Mouse (Mus musculus): ENCODE measurements around the gene Ak3. TPM values are rescaled to one million over a fixed set of nuclear protein-coding genes. Genes with fewer than 3 reads are reported as not detected.

The Ak3 gene
- polyA plus RNA-seq, 1 experiment from 2014 or later = 65.8 TPM

DNA sequence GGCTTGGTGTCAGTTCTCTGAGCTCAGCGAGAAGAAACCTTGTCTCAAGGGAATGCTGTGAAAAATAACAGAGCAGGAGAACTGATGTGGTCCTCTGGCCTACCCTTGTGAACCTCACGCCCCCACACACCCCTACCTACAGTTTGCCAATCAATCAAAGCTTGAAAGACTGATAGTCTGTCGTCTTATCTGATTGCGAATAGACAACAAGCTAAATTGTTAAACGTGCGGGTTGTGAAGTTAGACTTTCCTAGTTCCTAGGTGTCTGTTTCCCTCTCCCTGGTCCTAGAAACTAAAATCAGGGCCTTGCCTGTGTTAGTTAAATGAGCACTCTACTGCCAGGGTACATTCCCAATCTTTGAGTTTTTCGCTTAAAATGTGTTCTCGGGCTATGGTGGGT is 58.2 kb downstream of the Ak3 start:
- Histone ChIP-seq H3K36me3 (replicated peaks) (0 out of 2 replicates have a peak, but pooled peaks cover 3% of the 10 kb centered on the region), H3K4me3 (peak overlapping the region; percentile 90), H3K9me3 (no peaks in the 10 kb centered on the region), H3K4me1 (peaks cover 16% of the 10 kb centered on the region), H3K4me2 (peak overlapping the region; percentile 61), H3K9ac (peak overlapping the region; percentile 86), H3K27me3 (replicated peaks) (0 out of 2 replicates have a peak, but pooled peaks cover 3% of the 10 kb centered on the region), H3K27ac (no peak overlapping the region)
- 0 out of 2 replicates have a peak, but pooled peaks have one; percentile 2 for ATAC-seq (replicated peaks)
- 77% methylated on average over 8 of the region's 8 CpGs for WGBS

DNA sequence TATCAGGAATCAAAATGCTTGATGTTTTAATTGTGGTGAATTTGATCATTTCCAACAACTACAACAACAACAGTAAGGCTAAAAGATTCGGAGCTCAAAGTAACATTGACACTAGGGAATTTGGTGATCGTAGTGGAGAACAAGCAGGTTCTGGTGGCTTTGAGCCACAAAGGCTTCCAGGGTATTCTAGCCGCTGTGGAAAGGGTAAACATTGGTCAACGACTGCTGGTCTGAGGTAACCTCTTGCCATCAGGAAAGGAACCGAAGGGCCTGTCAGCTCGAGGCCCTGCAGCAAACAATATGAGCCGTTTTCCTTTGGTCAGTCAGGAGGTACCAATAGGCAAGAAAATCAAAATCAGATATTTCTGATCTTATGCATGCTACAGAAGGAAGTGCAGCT is 65.1 kb downstream of the Ak3 start:
- Histone ChIP-seq H3K4me3 (no peak overlapping the region), H3K27me3 (replicated peaks) (0 out of 2 replicates have a peak, but pooled peaks cover 3% of the 10 kb centered on the region), H3K4me2 (no peak overlapping the region), H3K36me3 (replicated peaks) (no peaks in the 10 kb centered on the region), H3K27ac (no peak overlapping the region), H3K9ac (no peak overlapping the region), H3K9me3 (no peaks in the 10 kb centered on the region), H3K4me1 (no peaks in the 10 kb centered on the region)
- no peak for ATAC-seq (replicated peaks)
- 88% methylated on average over 7 of the region's 7 CpGs for WGBS

DNA sequence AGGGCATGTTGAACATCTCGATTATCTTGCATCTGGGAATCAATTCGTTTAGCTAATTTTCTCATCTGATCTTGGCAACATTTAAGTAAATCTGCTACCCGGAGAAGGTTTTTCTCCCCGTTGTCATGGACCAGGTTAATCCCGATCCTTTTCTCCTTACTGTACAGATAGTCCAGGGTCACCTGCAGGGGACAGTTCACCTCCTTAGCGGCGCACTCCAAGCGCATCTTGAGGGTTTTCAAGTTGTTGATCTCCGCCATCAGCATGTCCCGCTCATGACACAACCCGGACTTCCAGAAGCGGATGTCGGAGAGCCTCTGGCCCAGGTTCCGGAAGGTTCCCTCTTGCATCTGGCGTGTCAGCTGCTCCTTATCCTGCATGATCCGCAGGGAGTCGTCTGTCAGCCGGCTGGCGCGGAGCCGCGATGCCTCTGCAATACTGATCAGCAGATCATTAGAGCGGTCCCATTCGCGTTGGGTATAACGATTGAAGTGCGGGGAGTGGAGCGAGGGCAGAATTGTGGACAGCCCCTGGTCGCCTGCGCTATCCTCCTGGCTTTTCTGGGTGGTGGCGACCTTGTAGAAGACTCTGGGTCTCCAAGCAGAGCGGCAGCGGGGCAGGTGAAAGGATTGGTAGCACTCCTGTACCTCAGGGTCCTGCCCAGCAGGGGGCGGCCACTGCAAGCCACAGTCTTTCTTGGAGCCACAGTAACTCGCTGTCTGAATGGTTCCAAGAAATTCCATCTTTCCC is 72.7 kb downstream of the Ak3 start:
- Histone ChIP-seq H3K4me2 (peak overlapping the region; percentile 69), H3K4me1 (peaks cover 8% of the 10 kb centered on the region; the same call in 1 of the 2 replicates), H3K4me3 (peak overlapping the region; percentile 42), H3K9me3 (no peaks in the 10 kb centered on the region), H3K36me3 (replicated peaks) (no peaks in the 10 kb centered on the region), H3K27ac (0 out of 2 replicates have a peak overlapping the region, but pooled peaks have one; percentile 36), H3K9ac (peak overlapping the region; percentile 49), H3K27me3 (replicated peaks) (0 out of 2 replicates have a peak, but pooled peaks cover 3% of the 10 kb centered on the region)
- 16% methylated on average over 35 of the region's 35 CpGs for WGBS
- ATAC-seq (replicated peaks) = peak; percentile 94

Other genes starting within 250 kb of the Ak3 start
- gene Slc1a1, start 212.9 kb downstream of the Ak3 start, polyA plus RNA-seq (2015; fragmentation: Nextera tagmentation; extraction: Ambion mirVana) = 37.9 and 40.3 TPM in 2 replicates
- gene Plpp6, start 84.0 kb downstream of the Ak3 start, polyA plus RNA-seq (2015; fragmentation: Nextera tagmentation; extraction: Ambion mirVana) = 13.2 and 14.3 TPM in 2 replicates
- gene 4430402I18Rik, start 80.2 kb downstream of the Ak3 start, polyA plus RNA-seq (2015; fragmentation: Nextera tagmentation; extraction: Ambion mirVana) = 0.92 and 1.3 TPM in 2 replicates
- gene Cdc37l1, start 57.6 kb downstream of the Ak3 start, polyA plus RNA-seq (2015; fragmentation: Nextera tagmentation; extraction: Ambion mirVana) = 49.4 and 50.8 TPM in 2 replicates
- 32.8 and 36.3 TPM in 2 replicates for gene Rcl1, start 53.4 kb upstream of the Ak3 start, polyA plus RNA-seq (2015; fragmentation: Nextera tagmentation; extraction: Ambion mirVana)
- 17.6 and 18.2 TPM in 2 replicates for gene Jak2, start 203.9 kb upstream of the Ak3 start, polyA plus RNA-seq (2015; fragmentation: Nextera tagmentation; extraction: Ambion mirVana)

Data from midbrain, embryonic 15.5 days (tissue).